Mouse (Mus musculus): ENCODE measurements at regions not wholly inside any gene's neighbourhood (a gene's known extent, or its start where the extent isn't known, plus 50 kb on each side); places are given as distances from the start of the nearest gene placed in this dataset.

DNA sequence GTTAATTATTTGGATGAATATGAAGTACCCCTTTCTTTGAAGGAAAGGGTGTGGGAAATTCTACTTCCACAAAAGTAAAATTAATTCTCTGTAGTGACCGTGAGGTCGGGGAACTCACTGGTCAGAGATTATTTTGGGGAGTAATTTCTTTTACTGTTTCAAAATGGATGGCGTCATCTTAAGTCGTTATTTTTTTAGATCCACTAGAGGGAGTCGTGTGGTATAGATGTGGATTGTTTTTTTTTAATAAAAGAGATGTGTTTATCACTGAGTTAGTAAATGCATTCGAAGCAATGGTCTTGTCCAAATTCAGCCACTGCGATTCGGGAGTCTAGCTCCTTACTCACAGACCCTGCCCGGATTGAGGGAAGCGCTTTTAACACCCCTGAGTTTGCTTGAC, 100.8 kb upstream of the Lsm14a start:
- peak; percentile 5 for DNase-seq (ENCODE audit: low read depth, low spot score)

DNA sequence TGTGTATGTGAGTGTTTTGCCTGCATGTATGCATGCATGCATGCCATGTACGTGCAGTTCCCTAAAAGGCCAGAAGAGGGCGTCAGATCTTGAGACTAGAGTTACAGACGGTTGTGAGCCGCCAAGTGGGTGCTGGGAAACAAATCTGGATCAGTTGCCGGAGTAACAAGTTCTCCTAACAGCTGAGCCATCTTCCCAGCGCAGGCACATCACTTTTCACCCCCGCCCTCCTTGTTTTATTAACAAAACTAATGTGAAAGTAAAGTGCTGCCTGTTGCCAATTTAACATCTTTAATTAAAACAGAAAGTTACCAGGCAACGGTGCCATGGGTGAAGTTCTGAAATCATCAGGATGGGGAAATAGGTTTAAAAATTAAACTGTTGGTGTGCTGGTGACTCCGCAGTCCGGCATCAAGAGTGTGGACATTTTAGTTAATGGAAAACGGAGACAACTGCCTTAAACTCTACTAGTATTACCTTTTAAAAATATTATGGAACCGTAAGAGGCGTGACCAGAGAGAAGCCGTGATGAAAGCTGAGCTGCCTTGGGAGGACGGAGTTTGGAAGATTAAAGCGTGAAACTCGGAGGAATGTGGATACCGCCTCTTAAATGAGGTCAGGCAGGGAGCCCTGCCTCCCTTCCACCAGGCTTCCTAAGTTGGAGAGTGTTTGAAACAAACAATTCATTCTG, 91.9 kb upstream of the Lsm14a start:
- no peak for DNase-seq (ENCODE audit: low read depth, low spot score)

GRCm38 (mm10) chr7:34483368-34483767, 90.3 kb upstream of the Lsm14a start:
- DNase-seq (ENCODE audit: low read depth, low spot score) = no peak

DNA sequence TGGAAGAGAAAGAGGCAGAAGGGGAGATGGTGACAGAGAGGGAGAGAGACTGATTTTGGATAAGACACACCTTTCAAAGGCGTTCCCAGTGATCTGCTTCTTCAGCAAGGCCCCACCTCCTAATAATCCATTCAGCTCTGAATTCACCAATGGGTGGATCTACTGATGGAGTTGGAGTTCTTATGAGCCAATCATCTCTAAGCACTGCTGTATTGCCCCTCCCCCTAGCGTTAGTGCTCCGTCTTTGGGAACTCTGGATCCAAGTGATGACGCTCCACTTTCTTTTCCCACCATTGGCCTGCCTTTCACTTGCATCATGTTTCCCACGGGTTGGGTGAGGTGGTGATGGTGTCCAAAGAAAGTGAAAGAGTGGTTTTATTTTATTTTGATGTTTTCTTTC, 87.7 kb upstream of the Lsm14a start:
- DNase-seq (ENCODE audit: low read depth, low spot score) = no peak

- no peak for DNase-seq (ENCODE audit: low read depth, low spot score)
These were observed 77.9 kb upstream of the Lsm14a start for GRCm38 (mm10) chr7:34471003-34471402.

GRCm38 (mm10) chr7:34462069-34462468, 69.0 kb upstream of the Lsm14a start:
- DNase-seq (ENCODE audit: low read depth, low spot score) = peak; percentile 44

GRCm38 (mm10) chr7:34459834-34460495, 66.8 kb upstream of the Lsm14a start:
- DNase-seq (ENCODE audit: low read depth, low spot score) = no peak

DNA sequence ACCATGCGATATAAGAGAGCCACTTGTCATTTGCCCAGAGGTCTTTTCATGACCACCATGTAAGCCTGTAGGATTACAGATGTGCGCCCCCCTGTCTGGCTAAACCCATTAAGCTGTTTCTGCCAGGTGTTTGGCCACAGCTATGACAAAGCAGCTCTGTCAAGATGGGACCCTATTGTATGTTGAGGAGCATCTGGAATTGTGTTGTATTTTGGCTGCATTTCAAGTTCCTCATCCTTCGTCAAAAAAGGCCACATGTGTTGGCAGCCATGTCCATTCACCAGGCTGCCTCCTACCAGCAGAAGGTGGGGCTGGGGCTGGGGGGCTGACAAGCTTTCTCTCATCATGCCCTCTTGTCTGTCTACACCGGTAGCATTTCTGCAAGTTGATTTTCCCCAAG, 65.7 kb upstream of the Lsm14a start:
- DNase-seq (ENCODE audit: low read depth, low spot score) = no peak

GRCm38 (mm10) chr7:34448364-34448763, 55.2 kb upstream of the Lsm14a start:
- DNase-seq (ENCODE audit: low read depth, low spot score) = no peak

DNA sequence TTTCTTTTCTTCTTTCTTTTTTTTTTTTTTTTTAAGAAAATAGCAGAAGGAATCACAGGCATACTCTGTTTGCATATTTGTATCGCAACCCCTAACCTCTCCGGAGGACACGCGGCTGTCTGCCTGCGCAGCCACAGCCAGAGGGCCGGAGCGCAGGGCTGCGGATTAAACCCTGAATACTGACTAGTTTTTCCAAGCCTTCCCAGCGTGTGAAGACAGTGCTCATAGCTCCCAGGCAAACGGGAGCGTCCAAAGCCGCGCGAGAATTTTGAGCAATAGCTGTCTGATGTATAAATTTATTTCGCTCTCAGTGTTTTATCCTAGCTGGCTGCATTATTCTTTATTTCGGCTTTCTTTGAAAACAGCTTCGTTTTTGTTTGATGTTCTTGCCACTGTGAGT, 51.1 kb upstream of the Lsm14a start:
- DNase-seq (ENCODE audit: low read depth, low spot score) = no peak

All from retina, postnatal 7 days (tissue).